Mouse (Mus musculus) granulocyte monocyte progenitor cell, adult 5-6 weeks (primary cell): ENCODE measurements around the gene Wbp4. TPM values are rescaled to one million over a fixed set of nuclear protein-coding genes. Genes with fewer than 3 reads are reported as not detected.

Source experiments
- ATAC-seq: replicated peaks from 2 replicates; pipeline ENCODE4 v1.8.0; 2016; ENCODE audit warnings: mild to moderate bottlenecking, moderate TSS enrichment, inconsistent platforms; ENCODE audit not compliant: poor library complexity, severe bottlenecking
- total RNA-seq, 2 experiments: library from RNA; stranded (forward) in 1 of 2; stranded (reverse) in 1 of 2; fragments of 200-712, 200-1000 nt in 1 of 2; fragments of >200 nt in 1 of 2; fragmentation: Nextera tagmentation in 1 of 2; gene quantifications; 2 replicates each; pipeline ENCODE4 v1.2.3; 2014 to 2017

Gene Wbp4
- total RNA-seq, 2 experiments from 2014 or later = 15.3 to 70.8 TPM

GRCm38 (mm10) chr14:79508662-79509305 is 27.5 kb upstream of the Wbp4 start:
- ATAC-seq = no peak

DNA sequence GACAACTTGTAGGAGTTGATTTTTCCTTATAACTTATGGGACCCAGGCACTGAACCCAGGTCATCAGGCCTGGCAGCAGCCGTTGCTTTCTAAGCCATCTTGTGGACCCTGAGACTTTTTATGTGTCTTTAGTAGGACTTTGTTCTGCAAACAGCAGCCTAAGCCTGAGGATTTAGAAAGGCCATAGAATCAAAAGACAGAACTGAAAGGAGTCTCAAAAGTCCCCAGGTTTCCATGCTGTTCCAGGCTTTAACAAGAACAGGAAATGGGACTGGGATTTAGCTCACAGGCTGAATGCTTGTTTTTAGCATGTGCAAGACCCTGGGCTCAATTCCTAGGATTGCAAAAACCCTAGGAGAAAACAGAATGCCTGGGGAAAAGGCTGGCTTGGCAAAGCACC is 26.5 kb upstream of the Wbp4 start:
- no peak for ATAC-seq

GRCm38 (mm10) chr14:79506207-79506606 is 24.9 kb upstream of the Wbp4 start:
- ATAC-seq = no peak

DNA sequence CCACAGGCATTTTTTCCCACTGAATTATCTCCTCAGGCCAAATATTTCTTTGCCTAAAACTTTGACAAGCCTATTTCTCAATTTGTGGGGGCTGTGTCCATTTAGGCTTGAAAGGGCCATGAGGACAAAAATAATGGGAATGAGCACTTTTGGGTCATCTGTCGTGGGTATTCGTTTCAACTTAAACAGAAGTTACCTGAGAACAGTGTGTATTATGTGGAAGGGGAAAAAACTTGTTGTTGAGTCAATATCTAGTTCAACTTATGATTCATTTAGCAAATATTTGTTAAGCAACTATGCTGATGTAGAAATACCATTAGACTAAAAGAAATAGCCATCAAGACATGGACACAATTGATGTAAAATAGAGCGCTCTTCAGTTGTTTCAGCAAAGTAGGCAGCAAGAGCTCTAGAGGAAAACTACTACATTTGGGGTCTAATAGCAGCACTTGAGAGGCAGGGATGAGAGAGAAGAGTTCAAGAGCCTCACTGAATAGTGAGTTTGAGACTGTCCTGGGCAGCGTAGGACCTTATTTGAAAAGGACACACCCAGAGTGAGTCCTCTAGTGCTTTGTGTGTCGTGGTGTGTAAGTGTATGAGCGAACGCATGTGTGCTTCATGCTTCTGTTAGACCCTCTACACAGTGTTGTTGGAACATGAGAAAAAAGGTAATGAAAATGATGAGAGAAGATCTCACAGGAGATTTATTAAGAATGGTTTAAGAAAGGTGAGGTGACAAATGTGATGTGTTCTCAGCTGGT is 23.1 kb upstream of the Wbp4 start:
- ATAC-seq = no peak

- ATAC-seq = peak; percentile 25; the same call in 1 of the 2 replicates
Observed at GRCm38 (mm10) chr14:79503371-79504075, 22.2 kb upstream of the Wbp4 start.

DNA sequence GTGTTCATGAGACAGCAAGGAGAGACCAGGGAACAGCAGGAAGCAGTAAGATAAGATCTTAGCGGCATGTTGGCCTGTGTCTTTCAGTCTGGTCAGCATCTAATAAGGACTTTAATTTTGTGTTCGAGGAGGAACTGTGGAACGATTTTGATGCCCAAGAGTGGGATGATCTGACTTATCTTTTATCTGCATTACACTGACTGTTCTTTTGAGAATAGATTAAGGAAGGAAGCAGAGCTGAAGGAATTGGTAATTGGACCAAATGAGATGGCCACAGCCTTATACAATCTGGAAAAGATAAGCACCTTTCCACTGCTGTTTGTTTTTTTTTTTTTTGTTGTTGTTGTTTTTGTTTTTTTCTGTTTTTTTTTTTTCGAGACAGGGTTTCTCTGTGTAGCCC is 19.4 kb upstream of the Wbp4 start:
- ATAC-seq = no peak

- peak; percentile 96 for ATAC-seq
Observed at GRCm38 (mm10) chr14:79499326-79499725, 18.0 kb upstream of the Wbp4 start.

- no peak for ATAC-seq
Observed at GRCm38 (mm10) chr14:79494349-79494748, 13.0 kb upstream of the Wbp4 start.

DNA sequence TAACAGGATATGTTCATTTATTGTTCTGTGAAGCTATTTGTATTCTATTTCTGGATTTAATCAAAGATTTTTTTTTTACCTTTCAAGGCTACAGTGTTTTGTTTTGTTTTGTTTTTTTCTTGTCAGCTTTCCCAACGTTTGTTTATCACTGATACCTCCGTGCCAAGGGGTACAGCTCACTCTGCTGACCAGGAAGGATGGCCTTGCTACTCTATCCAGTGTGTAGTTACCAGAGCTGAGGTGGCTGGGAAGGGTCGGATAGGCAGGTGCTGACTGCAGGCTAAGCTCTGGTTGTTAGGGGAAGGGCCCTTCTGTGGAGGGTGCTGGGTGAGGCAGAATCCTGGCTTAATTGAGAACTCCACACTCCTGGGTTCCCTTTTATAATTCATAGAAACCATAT is 8.9 kb upstream of the Wbp4 start:
- ATAC-seq = no peak

DNA sequence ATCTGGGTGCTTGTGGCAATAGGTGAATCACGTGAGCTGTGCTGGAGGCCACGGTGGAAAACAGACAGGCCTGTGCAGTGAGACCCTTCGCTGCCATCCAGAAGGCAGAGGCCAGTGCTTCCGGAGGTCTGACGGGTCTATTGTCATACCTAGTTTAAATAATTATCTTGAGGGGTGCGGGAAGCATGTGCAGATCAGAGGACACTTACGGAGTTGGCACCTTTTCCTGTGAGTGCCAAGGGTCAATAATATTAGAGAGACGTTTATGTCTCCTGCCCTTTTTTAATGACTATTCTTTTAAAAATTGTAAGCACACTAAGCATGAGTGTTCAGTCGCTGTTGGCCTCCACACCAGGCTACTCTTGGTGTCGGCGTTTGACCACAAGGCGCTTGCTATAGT is 7.8 kb upstream of the Wbp4 start:
- no peak for ATAC-seq

DNA sequence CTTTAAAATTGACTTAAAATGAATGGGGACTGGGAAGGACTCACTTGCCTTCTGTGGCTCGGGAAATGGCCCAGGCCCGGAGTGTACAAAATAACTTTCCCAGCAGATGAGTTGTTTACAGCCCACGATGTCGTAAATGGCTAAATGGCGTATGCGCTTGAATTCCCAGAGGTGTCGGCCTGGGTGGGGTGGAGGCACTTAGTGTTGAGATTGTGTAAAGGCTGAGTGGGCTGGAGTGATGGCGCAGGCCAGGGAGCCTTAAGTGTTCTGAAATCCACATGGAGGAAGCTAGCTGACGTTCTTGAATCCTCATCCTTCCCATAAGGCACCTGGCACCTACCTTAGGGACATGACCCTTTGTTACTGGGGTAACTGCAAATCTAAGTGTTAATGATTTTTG is 7.2 kb upstream of the Wbp4 start:
- no peak for ATAC-seq

- peak; percentile 51 for ATAC-seq
Observed at GRCm38 (mm10) chr14:79486993-79487731, 5.8 kb upstream of the Wbp4 start.

GRCm38 (mm10) chr14:79486617-79486992 is 5.3 kb upstream of the Wbp4 start:
- ATAC-seq = no peak

DNA sequence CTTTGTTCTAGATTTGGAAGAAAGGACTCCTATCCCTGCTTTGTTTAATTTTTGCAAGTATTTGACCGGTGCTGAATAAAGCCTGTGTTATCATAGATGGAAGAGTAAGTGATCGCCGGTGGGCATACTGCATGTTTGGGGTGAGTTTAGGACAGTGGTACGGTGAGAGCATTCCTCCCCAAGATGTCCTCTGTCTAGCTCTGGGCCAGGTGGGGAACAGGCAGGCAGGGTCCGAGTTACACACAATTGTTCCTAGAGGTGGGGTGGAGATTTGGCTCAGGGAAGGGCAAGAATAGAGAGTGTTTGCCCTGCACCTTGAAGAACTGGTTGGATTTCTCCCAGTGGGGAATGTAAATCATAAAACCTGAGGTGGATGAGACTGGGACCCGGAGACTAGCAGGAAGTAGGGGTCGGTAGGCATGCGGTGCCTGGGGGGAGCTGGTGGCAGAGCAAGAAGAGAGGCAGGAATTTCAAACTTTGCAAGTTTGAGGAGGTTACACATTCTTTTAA is 2.3 kb upstream of the Wbp4 start:
- no peak for ATAC-seq

DNA sequence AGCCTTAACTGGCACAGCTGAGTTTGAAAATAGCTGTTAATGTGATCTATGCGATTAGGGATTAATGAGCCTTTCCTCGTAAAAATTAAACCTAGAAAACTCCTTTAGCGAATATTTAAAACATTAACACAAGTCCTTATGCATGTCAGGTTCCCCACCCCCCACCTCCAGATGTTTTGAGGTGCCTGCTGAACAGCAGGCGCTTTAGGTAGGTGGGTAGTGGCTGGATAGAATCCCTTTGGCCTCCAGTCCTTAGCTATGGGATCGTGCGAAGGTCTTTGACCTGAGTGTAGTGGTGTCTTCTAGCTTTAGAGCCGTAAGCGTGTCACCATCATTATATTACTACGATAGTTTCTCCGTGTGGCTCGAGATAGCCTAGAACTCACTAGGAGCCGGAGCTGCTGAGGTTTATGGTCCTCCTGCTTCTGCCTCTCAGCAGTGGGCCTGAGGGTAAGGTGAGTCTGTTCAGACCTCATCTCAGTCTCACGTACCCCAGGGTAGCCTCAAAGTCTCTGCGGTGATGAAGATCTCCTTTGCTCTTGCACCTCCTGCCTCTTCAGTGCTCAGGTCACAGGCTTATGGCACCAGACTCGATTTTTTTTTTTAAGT is 1.5 kb upstream of the Wbp4 start:
- no peak for ATAC-seq

GRCm38 (mm10) chr14:79482251-79482661 is 936 bp upstream of the Wbp4 start:
- ATAC-seq = no peak

DNA sequence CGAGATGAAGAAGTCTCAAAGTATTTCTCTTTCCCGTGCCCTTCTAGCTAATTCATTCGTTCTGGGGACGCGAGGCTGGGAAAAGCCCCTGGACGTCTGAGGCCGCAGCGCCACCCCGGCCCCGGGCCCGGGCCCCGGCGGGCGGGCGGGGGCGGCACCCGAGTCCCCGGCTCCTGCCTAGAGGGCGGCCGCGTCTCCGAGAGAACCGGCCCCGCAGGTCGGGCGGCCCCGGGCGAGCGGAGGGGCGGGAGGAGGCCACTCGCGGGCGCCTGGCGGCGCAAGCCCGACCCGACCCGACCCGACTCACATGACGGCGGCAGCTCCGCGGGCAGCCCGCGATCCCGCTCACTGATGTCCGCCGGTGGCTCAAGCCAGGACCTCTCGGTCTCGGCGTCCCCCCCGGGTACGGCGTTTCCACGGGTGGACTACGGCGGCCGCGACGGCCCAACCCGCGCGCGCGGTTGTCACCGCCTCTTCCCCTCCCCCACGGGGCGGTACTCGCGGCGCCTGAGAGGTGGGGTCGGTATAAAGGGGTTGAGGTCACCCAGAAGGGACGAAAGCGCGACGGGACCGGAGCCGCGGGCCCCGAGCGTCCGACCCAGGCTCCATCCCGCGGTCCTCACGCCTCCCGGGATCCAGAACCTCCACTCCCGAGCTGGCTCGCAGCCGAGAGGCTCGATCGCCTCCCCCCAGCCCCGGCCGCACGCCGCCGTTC is 539 bp downstream of the Wbp4 start, which contains the start of gene Elf1:
Gene Elf1, plus strand, starts transcription at position 571 of the 715 bp plus-strand sequence.
- ATAC-seq = peak; percentile 67

DNA sequence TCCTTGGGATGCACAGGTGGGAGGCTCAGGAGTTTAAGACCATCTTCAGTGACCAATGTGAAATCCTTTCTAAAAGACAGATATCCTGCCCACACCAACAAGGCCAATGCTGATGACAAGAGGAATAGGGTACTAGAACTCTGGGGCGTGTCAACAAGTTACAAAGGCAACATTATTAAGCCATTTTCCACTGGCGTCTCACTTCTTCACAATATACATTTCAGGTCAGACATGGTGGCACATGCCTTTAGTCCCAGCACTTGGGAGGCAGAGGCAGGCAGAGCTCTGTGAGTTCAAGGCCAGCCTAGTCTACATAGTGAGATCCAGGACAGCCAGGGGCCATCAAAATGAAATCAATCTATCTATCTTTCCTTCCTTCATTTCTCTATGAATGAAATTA is 7.9 kb downstream of the Wbp4 start:
- no peak for ATAC-seq

GRCm38 (mm10) chr14:79467621-79468020 is 13.7 kb downstream of the Wbp4 start:
- no peak for ATAC-seq
